Mouse (Mus musculus): ENCODE measurements around the gene Tsen15. TPM values are rescaled to one million over a fixed set of nuclear protein-coding genes. Genes with fewer than 3 reads are reported as not detected.

The Tsen15 gene
- polyA plus RNA-seq, 1 experiment from 2014 or later, result 94.5 TPM

- H3K36me3 ChIP-seq (ENCODE audit: insufficient read depth, low read length), result no peaks in the 10 kb centered on the region
- no peak for ATAC-seq (ENCODE audit: low FRiP score, low TSS enrichment)
- WGBS, result 91% methylated on average over 6 of the region's 6 CpGs
- H3K27ac ChIP-seq (ENCODE audit: low read length), result no peak overlapping the region
- no peaks in the 10 kb centered on the region for H3K27me3 ChIP-seq (ENCODE audit: insufficient read depth, low read length)
- H3K4me2 ChIP-seq (replicated peaks; ENCODE audit: low read depth, low read length), result no peak overlapping the region
- no peak overlapping the region for H3K4me3 ChIP-seq (ENCODE audit: low read length)
- H3K9ac ChIP-seq (replicated peaks; ENCODE audit: low read length), result no peak overlapping the region
- H3K4me1 ChIP-seq (ENCODE audit: insufficient read depth, low read length), result no peaks in the 10 kb centered on the region
- H3K9me3 ChIP-seq (ENCODE audit: low read length), result no peaks in the 10 kb centered on the region
Observed at GRCm38 (mm10) chr1:152324024-152324423, 62.5 kb downstream of the Tsen15 start.

Other genes starting within 250 kb of the Tsen15 start
- 2.0 and 2.8 TPM in 2 replicates for gene Colgalt2, start 13.1 kb upstream of the Tsen15 start, polyA plus RNA-seq (2015; fragmentation: Nextera tagmentation; extraction: Ambion mirVana)